Mouse (Mus musculus) heart, adult 11 months (tissue): Measurements from ENCODE around the gene Fanci.

ENCODE experiments used
- DNase-seq: peaks from one replicate; pipeline ENCODE4 v3.0.0; 2022

Gene Fanci

DNA sequence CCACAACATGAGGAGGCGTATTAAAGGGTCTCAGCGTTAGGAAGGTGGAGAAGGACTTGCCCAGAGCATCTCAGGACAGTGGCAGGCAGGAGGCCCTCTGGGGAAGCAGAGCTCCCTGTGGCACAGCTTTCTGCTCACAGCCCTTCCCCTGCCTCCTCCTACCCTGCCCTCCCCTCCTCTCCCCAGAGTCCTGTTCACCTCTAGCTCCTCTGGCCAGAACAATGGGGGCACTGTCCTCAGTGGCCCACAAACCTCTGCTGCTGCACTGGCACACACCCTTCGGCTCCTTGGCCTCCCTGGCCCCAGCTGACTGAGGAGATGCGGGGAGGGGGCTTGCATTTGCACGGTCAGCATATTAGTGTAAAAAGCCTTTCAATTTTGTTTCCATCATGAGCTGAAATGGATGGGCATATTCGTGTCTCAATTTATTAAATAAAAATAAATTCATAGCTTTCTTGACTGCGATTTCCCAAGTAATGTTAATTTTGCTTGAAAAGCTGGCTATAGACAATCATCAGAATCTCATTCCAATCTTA, 3.0 kb upstream of the Fanci start:
- DNase-seq: no peak

DNA sequence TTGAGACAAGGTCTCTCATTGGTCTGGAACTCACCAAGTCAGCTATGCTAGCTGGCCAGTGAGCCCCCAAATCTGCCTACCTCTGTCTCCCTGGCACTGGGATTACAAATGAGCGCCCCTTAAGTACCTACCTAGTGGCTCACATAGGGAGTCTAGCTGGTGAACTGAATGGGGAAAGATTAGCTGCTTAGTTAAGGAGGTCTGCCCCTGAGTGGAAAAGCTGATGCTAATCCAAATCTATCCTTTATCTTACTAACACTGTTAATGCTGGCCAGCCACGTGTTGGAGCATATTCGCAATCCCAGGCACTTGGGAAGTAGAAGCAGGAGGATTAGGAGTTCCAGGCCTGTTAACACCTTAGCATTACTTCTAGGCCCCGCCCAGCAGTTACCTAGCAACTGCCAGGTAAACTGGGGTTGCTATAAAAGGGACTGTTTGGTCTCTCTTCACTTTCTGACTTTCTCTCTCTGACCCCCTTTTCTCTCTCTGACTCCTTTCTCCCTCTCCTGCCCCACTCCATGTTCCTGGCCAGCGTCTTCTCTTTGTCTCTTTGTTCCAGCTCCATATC, 1.5 kb upstream of the Fanci start:
- no peak for DNase-seq

DNA sequence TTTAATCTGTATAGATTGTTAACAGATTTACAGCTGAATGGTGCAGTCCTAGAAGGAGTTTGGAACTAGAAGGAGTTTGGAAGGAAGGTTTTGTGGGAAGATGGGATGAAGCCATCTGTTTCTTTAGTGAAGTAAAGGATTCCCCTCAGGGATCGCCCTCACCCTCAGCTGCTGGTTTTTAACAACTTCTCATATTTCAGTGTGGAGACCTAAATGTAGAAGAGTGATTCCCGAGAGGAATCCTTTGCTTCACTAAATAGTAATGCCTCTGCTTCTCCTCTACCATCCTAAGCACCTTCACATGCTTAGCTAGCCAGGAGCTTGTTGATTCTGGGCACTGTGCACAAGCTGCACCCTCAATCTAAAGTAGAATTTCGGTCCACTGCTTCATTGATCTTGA, 258 bp upstream of the Fanci start:
- no peak for DNase-seq

DNA sequence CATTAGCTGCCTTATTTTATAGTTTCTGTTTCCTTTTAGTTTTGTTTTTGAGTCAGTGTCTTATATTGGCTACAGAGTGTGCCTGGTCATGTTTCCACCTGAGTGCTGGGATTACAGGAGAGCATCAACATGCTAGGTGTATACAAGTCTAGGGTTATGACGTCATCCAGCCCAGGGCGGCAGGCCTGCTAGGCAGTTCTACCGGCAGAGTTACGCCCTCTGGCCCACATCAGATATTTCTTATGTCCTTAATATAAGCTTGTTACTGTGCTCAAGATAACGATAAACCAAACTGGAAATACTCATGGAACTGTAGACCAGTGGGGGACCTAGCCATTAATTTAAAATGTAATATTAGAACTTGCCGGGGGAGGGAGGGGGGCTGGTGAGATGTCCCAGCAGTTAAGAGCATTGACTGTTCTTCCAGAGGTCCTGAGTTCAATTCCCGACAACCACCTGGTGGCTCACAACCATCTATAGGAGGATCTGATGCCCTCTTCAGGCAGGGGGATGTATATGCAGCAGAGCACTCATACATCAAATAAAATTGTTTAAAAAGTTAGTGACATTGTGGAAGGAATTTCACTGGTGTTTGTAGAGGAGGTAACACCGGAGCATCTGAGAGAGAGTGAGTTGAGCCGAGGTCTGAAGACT, 1.3 kb downstream of the Fanci start:
- DNase-seq: no peak

DNA sequence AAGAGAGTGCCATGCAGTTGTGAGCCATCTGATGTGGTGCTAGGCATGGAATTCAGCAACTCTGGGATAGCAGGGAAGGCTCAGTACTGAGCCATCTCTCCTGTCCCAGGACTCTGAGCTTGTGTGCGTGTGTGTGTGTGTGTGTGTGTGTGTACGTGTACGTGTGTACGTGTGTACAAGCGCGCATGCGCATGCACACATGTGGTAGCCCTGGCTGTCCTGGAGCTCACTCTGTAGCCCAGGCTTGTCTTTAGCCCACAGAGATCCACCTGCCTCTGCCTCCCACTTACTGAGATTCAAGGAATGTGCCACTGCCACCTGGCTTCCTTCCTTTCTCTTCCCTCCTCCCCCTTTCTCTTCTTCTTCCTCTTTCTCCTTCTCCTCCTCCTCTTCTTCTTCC, 2.2 kb downstream of the Fanci start:
- no peak for DNase-seq

DNA sequence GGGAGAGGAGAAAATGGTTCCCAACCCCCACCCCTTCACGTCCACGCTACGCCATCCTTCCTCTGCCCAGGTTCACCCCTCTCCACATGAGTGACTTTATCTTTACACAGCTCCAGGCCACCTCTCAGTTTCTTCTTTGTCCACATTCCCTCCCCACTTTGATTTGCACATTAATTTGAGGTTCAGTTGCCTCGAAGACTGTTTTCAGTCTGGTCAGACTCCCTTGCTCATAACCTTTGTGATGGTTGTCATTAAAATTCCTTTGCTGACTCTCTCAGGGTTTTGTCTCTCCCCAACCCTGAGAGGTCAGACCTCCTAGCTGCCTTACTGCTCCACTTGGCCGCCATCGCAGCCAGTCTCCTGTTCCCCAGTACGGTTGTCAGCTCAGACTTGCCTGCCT, 2.9 kb downstream of the Fanci start:
- no peak for DNase-seq

DNA sequence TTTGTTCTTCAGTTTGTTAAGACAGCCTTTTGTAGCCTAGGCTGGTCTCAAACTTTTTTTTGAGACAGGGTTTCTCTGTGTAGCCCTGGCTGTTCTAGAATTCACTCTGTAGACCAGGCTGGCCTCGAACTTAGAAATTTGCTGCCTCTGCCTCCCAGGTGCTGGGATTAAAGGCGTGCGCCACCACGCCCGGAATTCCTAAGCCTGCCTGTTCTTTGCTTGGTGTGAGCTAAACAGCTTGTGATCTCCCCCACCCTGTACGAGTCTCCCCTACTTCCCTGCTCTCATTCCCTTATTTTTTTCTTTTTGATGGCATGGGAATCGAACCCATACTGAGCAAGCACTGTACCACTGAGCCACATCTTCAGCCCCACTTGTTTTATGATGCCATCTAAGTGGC, 3.5 kb downstream of the Fanci start:
- no peak for DNase-seq

DNA sequence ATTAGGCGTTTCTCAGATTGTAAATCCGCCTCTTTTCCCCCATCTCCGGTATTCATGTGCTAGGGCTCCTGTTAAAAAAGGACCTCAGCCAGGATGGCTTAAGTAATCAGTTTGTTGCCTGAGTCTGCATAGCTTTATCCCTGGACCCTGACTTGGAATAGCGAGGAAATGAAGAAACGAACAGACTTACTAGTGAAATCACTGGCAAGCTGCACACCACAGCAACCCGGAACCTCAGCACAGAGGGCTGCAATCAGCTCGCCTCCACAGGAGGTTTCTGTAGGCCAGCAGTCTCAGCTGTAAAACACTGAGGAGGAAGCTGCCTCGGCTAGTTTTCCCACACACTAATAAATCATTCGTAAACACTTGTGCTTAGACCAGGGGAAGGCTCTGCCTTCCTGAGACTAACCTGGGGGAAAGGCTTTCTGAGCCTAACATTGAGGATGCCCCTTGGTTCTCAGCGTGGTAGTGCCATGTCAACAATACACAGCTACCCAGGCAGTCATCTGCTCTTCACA, 5.8 kb downstream of the Fanci start:
- DNase-seq: no peak

DNA sequence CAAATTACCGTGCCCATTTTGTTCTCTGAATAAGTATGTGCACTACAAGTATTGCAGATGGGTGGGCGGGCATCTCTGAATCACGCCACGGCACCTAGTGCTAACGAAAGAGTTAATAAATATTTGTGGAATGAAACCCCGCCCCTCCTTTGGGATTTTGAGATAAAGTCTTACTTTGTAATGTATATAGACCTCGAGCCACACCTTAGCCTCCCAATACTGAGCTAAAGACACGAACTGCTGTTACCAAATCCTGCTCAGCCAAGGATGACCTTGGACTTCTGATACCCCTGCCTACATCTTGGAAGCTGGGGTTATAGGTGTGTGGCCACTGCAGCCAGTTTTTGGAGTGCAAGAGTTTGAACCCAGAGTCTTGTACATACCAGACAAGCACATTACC, 6.7 kb downstream of the Fanci start:
- no peak for DNase-seq

DNA sequence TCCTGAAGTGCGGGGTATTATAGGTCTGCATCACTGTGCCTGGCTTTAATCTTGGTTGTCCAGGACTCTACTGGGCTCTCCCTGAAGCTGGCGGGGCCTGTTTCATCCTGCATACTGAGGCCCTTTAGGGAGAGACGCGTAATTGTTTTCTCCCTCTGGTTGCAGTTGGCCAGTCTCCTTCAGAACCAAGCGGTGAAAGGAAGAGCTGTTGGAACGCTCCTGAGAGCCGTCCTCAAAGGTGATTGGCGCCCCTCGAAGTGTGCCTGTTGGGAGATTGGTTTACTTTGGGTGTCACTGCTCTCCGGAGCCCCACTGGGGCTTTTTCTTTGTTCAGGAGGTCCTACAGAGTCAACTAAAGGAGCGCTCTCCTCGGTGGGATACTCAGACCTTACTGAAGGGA, 7.2 kb downstream of the Fanci start:
- DNase-seq: no peak

DNA sequence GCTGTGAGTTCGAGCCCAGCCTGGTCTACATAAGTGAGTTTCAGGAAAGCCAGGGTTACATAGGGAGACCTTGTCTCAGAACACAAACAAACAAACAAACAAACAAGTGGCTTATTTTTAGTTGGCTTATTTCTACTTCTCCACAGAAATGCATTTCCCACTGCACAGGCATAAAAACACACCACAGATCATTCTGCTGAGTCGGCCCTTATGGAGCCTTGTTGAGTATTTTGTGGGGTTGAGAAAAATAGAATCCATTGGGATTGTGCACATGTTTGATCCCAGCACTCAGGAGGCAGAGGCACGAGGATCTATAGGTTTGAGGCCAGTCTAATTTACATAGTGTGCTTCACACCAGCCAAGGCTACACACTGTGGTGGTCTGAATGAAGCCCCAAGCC, 8.6 kb downstream of the Fanci start:
- no peak for DNase-seq

DNA sequence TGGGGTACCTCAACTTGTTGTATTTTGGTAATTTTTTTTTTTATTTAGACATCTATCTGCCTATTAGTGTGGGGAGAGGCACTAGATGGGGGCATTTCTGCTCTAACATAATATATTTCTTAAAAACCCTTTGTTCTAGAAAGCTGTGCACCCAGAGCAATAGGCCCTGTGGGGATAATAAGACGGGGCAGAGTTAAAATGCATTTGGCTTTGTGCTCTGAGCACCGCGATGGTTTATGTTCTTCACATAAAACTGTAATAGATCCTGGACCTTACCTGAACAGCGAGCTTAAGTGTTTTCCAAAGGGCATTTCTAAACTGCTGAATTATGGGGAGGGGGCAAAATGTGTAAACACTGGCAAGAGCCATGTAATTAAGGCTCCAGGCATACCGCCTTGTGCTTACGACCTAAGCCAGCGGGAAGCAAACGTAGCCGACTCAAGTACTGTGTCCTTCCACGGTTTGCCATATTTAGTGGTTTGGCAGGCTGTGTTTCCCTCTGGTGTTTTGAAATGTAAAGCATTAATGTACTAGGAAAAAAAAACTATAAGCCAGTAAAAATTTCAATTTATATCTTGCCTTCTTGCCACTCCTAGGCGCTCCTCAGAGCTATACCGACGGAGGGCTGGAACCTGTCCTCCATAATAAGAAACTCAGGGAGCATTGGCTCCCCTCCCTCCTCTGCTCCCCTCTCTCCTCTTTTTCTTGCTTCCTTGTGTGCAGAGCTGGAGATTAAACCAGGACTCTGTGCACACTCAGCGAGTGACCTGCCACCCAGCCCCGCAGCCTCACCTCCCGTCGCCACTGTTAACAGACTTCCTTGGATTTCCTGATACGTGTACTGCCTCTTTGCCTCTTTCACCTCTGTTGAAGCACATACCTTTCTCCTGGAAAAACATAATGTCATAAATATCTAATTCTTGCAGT, 23.0 kb downstream of the Fanci start:
- no peak for DNase-seq

DNA sequence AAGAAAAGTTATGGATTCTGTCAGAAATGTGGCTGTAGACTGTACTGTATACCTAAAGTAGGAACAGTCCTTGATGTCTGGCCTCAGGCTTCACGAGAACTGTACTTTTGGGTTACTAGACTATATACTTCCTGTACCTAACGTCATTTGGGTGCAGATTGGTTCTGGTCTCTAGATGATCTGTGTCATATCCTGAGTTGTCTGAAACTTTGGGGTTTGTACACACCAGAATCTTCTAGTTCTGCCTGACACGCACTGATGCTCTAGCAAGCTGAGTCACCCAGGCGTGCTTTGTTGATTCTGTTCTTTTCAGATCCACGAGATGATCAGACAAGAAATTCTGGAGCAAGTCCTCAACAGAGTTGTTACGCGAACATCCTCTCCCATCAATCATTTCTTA, 28.2 kb downstream of the Fanci start:
- no peak for DNase-seq

DNA sequence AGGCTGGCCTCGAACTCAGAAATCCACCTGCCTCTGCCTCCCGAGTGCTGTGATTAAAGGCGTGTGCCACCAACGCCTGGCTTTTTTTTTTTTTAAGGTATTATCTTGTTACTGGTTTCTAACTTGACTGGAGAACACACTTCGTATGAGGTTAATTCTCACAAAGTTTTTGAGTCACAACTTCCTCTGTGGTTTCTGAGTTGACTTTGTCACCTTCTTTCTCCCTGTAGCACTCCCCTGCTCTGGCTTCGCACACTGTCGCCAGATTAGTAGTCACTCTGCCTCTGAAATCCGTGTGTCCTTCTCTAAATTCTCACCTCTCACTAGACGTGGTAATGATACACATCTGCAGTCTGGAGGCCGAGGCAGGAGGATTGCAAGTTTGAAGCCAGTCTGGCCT, 31.1 kb downstream of the Fanci start:
- no peak for DNase-seq

DNA sequence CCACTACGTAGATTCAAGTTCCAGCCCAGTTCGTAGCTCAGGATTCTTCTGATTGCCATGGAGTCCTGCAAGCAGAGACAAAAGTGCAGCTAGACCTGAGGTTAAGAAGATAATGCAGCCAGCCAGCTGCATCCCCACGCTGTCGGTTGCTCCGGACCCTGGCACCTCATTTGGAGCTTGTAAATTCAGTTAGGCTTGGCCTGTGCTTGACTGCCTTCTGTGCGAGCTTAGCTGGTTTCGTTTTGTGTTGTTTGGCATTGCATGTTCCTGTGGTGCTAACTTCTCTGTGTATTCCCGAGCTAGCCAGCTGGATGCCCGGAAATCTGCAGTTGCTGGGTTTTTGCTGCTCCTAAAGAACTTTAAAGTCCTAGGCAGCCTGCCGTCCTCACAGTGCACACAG, 34.1 kb downstream of the Fanci start:
- DNase-seq: no peak

DNA sequence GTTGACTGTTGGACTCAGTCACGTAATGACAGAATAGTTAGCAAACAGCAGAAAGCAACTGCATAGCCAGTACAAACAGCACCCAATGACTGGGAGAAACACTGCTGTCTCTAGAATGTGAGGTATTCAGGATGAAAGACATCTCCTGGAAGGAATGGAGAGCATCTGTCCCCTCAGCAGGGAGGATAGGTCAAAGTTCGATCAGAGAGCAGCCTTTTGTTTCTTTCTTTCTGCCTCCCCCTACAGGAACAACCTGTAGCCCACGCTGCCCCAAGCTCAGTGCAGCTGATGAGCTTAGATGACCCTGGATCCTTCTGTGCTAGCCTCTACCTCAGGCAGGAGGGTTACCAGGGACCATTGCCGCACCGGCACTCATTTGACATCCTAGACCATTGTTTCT, 36.5 kb downstream of the Fanci start:
- DNase-seq: no peak

DNA sequence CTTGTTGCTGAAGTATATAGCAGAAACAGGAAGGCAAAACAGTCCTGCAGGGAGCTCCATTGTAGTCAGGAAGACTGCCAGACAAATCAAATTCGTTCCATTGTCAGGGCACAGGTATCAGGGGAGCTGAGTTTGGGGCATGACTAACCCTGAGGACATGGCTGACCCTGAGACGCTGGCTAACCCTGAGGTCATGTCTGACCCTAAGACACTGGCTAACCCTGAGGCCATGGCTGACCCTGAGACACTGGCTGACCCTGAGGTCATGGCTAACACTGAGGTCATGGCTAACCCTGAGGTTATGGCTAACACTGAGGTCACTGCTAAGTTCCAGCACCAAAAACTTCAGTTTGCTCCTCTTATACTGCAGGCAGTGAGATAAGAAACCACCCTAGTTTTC, 48.3 kb downstream of the Fanci start:
- peak; percentile 78 for DNase-seq

DNA sequence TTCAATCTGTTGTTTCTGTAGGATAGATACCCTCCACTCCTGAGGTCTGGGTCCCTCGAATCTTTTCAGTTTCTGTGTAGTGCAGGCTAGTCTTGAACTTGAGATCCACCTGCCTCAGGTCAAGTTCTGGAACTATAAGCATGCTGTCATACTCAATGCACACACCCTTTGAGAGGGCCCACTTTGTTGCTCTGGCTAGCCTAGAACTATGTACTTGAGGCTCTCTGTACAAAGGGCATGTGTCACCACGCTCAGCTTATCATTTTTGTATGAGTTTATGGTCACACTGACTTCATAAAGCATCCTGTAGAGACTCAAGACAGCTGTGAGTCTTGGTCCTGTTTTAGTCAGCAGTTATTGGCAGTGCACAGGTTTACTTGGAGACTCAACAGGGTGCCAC, 55.3 kb downstream of the Fanci start:
- no peak for DNase-seq

DNA sequence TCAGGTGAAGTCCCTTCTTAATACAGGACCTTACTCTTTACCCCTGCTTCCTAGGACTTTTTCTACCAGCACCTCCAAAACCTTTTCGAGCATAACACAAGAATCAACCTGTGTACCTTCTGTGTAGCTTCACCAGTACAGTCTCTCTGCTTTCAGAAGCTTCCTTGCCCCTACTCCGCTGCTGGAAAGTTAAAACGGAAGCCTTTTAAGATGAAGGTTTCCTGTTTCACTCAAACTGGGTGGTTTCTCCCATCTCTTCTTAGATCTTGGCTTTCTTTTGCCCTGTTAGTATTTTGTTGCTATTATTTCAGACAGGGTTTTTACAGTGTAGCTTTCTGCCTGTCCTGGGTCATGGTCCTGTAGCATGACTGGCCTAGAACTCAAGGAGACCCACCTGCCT, 55.8 kb downstream of the Fanci start:
- no peak for DNase-seq

DNA sequence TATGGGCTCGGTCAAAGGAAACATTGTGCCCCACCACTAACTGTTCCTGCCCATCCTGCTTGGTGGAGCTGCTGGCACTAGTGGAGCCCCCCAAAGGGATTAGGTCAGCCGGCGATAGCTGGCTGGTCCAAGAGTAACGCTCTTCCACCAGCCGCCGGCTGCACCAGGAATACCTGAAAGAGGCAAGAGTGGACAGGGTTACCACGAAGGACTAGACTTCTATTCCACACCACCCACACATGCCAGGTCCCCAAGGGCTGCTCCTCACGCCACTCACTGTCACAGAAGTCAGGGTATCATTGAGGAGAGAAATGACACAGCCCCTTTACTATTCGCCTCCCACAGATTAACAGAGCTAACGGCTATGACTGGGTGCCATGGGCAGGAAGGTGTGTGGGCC, 70.0 kb downstream of the Fanci start:
- peak; percentile 80 for DNase-seq

DNA sequence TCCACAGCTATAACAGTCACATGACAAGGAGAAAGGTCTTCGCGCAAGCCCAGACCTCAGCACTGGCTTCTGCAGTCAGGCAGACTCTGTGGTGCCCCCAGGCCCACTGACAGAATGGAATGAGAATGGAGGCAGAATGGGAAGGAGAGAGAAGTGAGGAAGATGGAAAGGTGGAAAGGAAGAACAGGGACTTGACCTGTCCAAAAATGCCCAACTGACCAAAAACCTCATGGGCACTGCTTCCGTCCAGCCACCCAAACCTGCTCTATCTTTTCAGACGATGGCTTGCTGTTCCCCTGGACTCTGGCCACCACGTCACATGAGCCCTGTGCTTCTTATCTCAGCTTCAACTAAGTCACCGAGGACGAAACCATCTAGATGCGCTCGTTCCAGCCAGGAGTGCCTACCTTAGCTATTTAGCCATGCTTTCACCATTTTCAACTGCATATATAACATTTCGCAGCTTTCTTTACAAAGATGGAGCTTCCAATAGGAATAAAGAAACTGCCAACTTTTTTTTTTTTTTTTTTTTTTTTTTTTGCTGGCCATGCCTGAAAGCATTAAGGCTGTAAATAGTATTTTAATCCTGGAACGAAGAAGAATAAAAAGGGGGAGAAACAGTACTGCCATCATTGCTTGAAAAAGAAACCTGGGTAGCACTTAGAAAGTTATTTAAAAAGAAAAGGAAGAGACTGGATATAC, 71.8 kb downstream of the Fanci start:
- DNase-seq: peak; percentile 86

DNA sequence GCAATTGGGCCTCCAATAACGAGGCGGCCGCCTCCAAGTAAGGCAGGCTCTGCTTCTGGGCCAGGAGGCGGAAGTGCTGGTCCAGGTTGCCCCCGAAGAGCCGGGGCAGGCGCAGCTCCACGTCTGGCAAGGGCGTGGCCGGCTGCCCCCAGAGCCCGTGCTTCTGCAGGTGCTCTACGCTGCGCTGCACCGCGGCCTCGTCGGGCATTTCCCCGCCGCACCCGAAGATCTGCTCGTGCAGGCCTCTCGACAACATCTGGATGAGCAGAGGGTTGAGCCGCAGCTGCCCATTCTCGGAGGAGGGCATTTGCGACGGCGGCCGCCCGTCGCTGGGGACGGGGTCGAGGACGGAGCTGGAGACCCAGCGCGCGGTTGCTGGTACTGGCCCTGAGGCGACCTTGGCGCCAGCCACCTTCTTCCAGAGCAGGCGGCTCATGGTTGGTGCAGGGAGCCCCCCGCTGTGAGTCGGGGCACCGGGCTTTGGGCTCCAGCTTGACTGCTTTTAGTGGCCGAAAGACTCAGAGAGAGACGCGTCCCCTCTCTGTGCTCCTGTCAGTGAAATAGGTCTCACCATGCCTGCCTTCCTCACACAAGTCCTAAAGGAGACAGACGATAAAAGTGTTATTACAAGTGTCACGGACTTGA, 73.2 kb downstream of the Fanci start:
- no peak for DNase-seq
